Mouse (Mus musculus) midbrain, embryonic 12.5 days (tissue): ENCODE results near the gene Itgae. TPM values are rescaled to one million over a fixed set of nuclear protein-coding genes. Genes with fewer than 3 reads are reported as not detected.

Experiments
- ATAC-seq: fragments of 200-750 bp; cut with Nextera tagmentation; 2 replicates; pipeline ENCODE4 v1.8.0; 2017; ENCODE audit warnings: low read depth, moderate TSS enrichment, moderate library complexity; ENCODE audit not compliant: low FRiP score
- H3K27ac ChIP-seq: fragments of 300-500 bp; sonication (generic); replicated peaks from 2 replicates; pipeline ENCODE4 v1.5.1; 2016; ENCODE audit warnings: mild to moderate bottlenecking
- H3K27me3 ChIP-seq: fragments of 300-500 bp; sonication (generic); 2 replicates; pipeline ENCODE4 v1.6.1; 2016; ENCODE audit warnings: mild to moderate bottlenecking
- H3K36me3 ChIP-seq: fragments of 300-500 bp; sonication (generic); 2 replicates; pipeline ENCODE4 v1.6.1; 2016
- H3K4me1 ChIP-seq: fragments of 300-500 bp; sonication (generic); 2 replicates; pipeline ENCODE4 v1.6.1; 2016
- H3K4me2 ChIP-seq: fragments of 300-500 bp; sonication (generic); replicated peaks from 2 replicates; pipeline ENCODE4 v1.6.1; 2016; ENCODE audit warnings: mild to moderate bottlenecking, moderate library complexity
- H3K4me3 ChIP-seq: fragments of 300-500 bp; sonication (generic); 2 replicates; pipeline ENCODE4 v1.5.1; 2016; ENCODE audit warnings: mild to moderate bottlenecking
- H3K9ac ChIP-seq: fragments of 300-500 bp; sonication (generic); replicated peaks from 2 replicates; pipeline ENCODE4 v1.6.1; 2016; ENCODE audit warnings: mild to moderate bottlenecking, moderate library complexity
- H3K9me3 ChIP-seq: fragments of 300-500 bp; sonication (generic); 2 replicates; pipeline ENCODE4 v1.6.1; 2016; ENCODE audit warnings: mild to moderate bottlenecking
- WGBS: fragments of 180-500 bp; shearing (Covaris S2); methylation state at CpG from one replicate; pipeline ENCODE4 v1.1.7; 2016; 5-methylcytosine and 5-hydroxymethylcytosine counted together
- polyA plus RNA-seq: library from polyadenylated mRNA; unstranded; fragments of >200 nt; fragmentation: Nextera tagmentation; extraction: Ambion mirVana; gene quantifications from 2 replicates; pipeline ENCODE4 v1.2.1, GENCODE M21; 2016

The Itgae gene
- polyA plus RNA-seq, 1 experiment from 2014 or later: 0.42 TPM

DNA sequence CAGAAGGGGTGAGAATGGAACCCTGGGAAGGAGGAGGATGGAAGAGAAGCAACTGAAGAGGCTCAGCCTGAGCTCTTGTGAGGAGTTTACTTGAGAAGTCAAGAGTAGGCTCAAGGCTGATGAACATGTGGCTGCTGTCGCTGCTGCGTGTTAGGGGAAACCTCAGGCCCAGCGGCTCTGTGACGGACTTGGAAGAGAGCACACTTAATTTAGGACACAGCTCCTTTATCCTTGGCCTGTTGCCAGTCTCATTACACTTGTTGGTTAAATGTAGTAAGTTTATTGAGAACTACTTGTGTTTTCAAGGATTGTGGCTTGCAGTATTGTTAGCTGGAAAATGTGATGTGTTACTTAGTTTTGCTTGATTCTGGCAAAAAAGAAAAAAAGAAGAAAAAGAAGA is 13.7 kb upstream of the Itgae start:
- Histone ChIP-seq H3K9ac (no peak overlapping the region), H3K4me1 (no peaks in the 10 kb centered on the region), H3K9me3 (no peaks in the 10 kb centered on the region), H3K27ac (no peak overlapping the region), H3K4me3 (no peak overlapping the region), H3K4me2 (no peak overlapping the region), H3K27me3 (no peaks in the 10 kb centered on the region), H3K36me3 (peaks cover 89% of the 10 kb centered on the region)
- WGBS: 87% methylated on average over 4 of the region's 4 CpGs
- no peak for ATAC-seq

DNA sequence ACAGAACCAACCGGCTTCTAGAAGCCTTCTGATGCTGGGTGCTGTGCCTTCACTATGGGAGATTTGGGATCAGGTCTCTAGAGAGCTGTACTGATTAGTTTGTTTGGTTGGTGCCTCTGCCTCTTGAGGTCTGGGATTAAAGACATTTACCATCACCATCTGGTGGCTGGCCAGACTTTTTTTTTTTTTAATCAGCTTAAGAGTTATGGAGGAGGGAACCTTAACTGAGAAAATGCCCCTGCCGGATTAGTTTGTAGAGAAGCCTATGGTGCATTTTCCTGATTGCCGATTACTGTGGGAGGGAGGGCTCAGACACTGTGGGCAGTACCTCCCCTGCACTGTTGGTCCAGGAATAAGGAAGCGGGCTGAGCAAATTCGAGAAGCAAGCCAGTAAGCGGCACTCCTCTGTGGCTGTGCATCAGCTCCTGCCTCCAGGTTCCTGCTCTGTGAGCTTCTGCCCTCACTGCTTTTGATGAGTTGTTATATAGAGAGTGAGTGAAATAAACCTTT is 13.1 kb upstream of the Itgae start:
- H3K9ac ChIP-seq: no peak overlapping the region
- H3K9me3 ChIP-seq: no peaks in the 10 kb centered on the region
- no peaks in the 10 kb centered on the region for H3K27me3 ChIP-seq
- H3K4me1 ChIP-seq: no peaks in the 10 kb centered on the region
- ATAC-seq: no peak
- WGBS: 59% methylated on average over 6 of the region's 6 CpGs
- H3K36me3 ChIP-seq: peaks cover 94% of the 10 kb centered on the region
- no peak overlapping the region for H3K4me3 ChIP-seq
- no peak overlapping the region for H3K27ac ChIP-seq
- no peak overlapping the region for H3K4me2 ChIP-seq

GRCm38 (mm10) chr11:73078615-73079014 is 11.8 kb upstream of the Itgae start:
- no peaks in the 10 kb centered on the region for H3K4me1 ChIP-seq
- WGBS: 93% methylated on average over 8 of the region's 8 CpGs
- H3K4me2 ChIP-seq: no peak overlapping the region
- peaks cover 87% of the 10 kb centered on the region for H3K36me3 ChIP-seq
- no peak for ATAC-seq
- H3K9ac ChIP-seq: no peak overlapping the region
- H3K27ac ChIP-seq: no peak overlapping the region
- no peaks in the 10 kb centered on the region for H3K27me3 ChIP-seq
- H3K4me3 ChIP-seq: no peak overlapping the region
- no peaks in the 10 kb centered on the region for H3K9me3 ChIP-seq

GRCm38 (mm10) chr11:73080306-73080705 is 10.1 kb upstream of the Itgae start:
- peaks cover 84% of the 10 kb centered on the region for H3K36me3 ChIP-seq
- H3K9ac ChIP-seq: no peak overlapping the region
- no peaks in the 10 kb centered on the region for H3K4me1 ChIP-seq
- no peaks in the 10 kb centered on the region for H3K27me3 ChIP-seq
- WGBS: 97% methylated on average over 3 of the region's 3 CpGs
- H3K27ac ChIP-seq: no peak overlapping the region
- no peak for ATAC-seq
- no peak overlapping the region for H3K4me2 ChIP-seq
- no peaks in the 10 kb centered on the region for H3K9me3 ChIP-seq
- no peak overlapping the region for H3K4me3 ChIP-seq

- Histone ChIP-seq H3K27ac (no peak overlapping the region), H3K4me2 (no peak overlapping the region), H3K36me3 (peaks cover 52% of the 10 kb centered on the region), H3K9ac (no peak overlapping the region), H3K27me3 (no peaks in the 10 kb centered on the region), H3K4me1 (peaks cover 6% of the 10 kb centered on the region), H3K9me3 (no peaks in the 10 kb centered on the region), H3K4me3 (no peak overlapping the region)
- 75% methylated on average over 6 of the region's 6 CpGs for WGBS
- ATAC-seq: no peak
Measured at GRCm38 (mm10) chr11:73084303-73084702, 6.1 kb upstream of the Itgae start.

DNA sequence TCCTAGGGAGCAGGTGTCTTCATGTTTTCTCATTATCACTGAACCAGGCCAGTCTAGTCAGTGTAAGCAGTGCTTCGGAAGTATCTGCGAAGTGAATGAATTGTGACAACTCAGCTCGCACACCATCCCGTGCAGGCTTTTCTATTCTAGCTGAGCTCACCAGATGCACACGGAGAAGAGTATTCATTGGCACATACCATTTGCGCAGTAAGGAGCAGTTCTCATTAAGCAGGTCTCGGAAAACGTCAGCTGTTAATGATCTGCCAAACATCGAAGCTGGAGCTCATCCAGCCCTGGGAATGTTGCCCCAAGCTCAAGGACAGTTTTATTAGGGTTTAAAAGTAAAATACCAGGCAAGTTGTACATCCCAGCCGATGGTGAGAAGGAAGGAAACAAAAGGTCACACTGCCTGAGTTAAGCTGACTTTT is 5.6 kb upstream of the Itgae start:
- H3K4me3 ChIP-seq: no peak overlapping the region

GRCm38 (mm10) chr11:73085391-73085790 is 5.0 kb upstream of the Itgae start:
- ATAC-seq: no peak
- Histone ChIP-seq H3K9ac (no peak overlapping the region), H3K4me1 (peaks cover 6% of the 10 kb centered on the region), H3K4me3 (no peak overlapping the region), H3K27me3 (no peaks in the 10 kb centered on the region), H3K9me3 (no peaks in the 10 kb centered on the region), H3K4me2 (no peak overlapping the region), H3K27ac (peak overlapping the region; percentile 15; the same call in 1 of the 2 replicates), H3K36me3 (peaks cover 43% of the 10 kb centered on the region)
- WGBS: 82% methylated on average over 7 of the region's 7 CpGs

More for the DNA sequence above, 5.6 kb upstream of the Itgae start:
- 0 out of 2 replicates have a peak overlapping the region, but pooled peaks have one; percentile 15 for H3K27ac ChIP-seq
- no peak overlapping the region for H3K9ac ChIP-seq
- H3K4me1 ChIP-seq: peaks cover 6% of the 10 kb centered on the region
- H3K36me3 ChIP-seq: peaks cover 47% of the 10 kb centered on the region
- H3K4me2 ChIP-seq: no peak overlapping the region
- 90% methylated on average over 10 of the region's 10 CpGs for WGBS
- H3K9me3 ChIP-seq: no peaks in the 10 kb centered on the region
- no peak for ATAC-seq
- H3K27me3 ChIP-seq: no peaks in the 10 kb centered on the region

DNA sequence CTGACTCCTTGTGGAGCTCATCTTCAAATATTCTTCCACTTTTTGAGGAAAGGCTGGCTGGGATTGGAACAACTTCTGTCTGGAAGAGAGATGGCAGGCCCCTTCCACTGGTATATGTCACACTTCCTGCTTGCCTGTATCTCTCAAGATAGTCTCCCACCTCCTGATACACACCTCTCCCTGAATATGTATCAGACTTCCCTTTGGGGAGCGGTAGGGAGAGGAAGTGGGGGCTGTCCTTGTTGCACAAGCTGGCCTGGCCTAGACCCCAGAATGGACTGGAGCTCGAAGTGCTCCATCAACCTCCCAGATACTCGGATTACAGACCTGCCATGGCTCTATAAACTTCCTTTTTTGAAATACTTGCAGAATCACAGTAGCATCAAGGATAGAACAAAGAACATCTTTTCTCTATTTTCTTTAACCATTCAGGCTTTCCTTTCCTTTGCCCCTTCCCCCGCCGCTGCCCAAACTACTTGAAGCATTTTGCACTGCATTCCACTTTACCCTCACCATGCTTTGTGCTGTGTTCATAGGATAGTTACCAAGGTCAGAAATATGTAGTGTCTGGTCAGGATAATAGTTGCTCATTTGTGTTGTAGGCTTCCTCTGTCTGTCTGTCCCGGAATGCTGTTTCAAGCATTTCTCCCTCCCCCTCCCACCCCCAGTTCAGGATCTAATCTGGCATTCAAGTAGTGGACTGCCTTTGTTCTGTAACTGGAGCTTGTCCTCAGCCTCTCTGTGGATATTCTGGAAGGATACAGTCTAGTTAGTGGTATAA is 2.5 kb upstream of the Itgae start:
- Histone ChIP-seq H3K36me3 (peaks cover 19% of the 10 kb centered on the region), H3K4me1 (peaks cover 6% of the 10 kb centered on the region), H3K4me3 (no peak overlapping the region), H3K27me3 (no peaks in the 10 kb centered on the region), H3K9me3 (no peaks in the 10 kb centered on the region), H3K4me2 (no peak overlapping the region), H3K9ac (no peak overlapping the region), H3K27ac (no peak overlapping the region; the same call in 1 of the 2 replicates)
- no peak for ATAC-seq
- 75% methylated on average over 6 of the region's 6 CpGs for WGBS

DNA sequence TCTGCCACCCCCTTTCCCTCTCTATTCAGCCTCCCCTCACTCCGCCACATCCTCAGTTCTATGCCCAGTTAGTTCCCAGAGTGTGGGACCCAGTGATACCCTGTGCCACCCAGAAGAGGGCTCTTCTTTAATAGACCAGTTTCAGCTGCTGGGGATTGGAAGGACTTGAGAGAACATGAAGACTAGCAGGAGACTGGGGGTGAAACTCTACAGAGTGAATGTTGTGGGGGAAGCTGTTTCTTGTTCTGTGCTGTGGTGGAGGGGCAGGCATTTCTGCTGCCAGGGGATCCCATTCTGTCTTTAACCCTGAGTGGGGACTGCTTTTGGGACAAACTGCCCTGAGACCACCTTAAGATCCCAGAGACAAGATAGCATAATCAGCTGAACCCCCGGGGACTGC is 443 bp downstream of the Itgae start:
- 81% methylated on average over 2 of the region's 2 CpGs for WGBS
- peaks cover 6% of the 10 kb centered on the region for H3K4me1 ChIP-seq
- H3K27me3 ChIP-seq: no peaks in the 10 kb centered on the region
- no peak overlapping the region for H3K4me2 ChIP-seq
- H3K36me3 ChIP-seq: 0 out of 2 replicates have a peak, but pooled peaks cover 4% of the 10 kb centered on the region
- H3K9ac ChIP-seq: no peak overlapping the region
- ATAC-seq: no peak
- no peak overlapping the region for H3K4me3 ChIP-seq
- H3K9me3 ChIP-seq: no peaks in the 10 kb centered on the region
- H3K27ac ChIP-seq: no peak overlapping the region

- no peak overlapping the region for H3K4me2 ChIP-seq
- H3K36me3 ChIP-seq: no peaks in the 10 kb centered on the region
- H3K9ac ChIP-seq: no peak overlapping the region
- H3K9me3 ChIP-seq: no peaks in the 10 kb centered on the region
- no peaks in the 10 kb centered on the region for H3K27me3 ChIP-seq
- H3K27ac ChIP-seq: no peak overlapping the region
- WGBS: 78% methylated on average over 4 of the region's 4 CpGs
- ATAC-seq: no peak
- peaks cover 6% of the 10 kb centered on the region for H3K4me1 ChIP-seq
- H3K4me3 ChIP-seq: no peak overlapping the region
Measured at GRCm38 (mm10) chr11:73092057-73092456, 1.7 kb downstream of the Itgae start.

- H3K9ac ChIP-seq: no peak overlapping the region
- H3K4me2 ChIP-seq: no peak overlapping the region
- peaks cover 6% of the 10 kb centered on the region for H3K4me1 ChIP-seq
- no peak overlapping the region for H3K27ac ChIP-seq
- no peaks in the 10 kb centered on the region for H3K36me3 ChIP-seq
- no peaks in the 10 kb centered on the region for H3K9me3 ChIP-seq
- 80% methylated on average over 7 of the region's 7 CpGs for WGBS
- ATAC-seq: no peak
- no peaks in the 10 kb centered on the region for H3K27me3 ChIP-seq
- H3K4me3 ChIP-seq: no peak overlapping the region
Measured at GRCm38 (mm10) chr11:73092877-73093276, 2.5 kb downstream of the Itgae start.

DNA sequence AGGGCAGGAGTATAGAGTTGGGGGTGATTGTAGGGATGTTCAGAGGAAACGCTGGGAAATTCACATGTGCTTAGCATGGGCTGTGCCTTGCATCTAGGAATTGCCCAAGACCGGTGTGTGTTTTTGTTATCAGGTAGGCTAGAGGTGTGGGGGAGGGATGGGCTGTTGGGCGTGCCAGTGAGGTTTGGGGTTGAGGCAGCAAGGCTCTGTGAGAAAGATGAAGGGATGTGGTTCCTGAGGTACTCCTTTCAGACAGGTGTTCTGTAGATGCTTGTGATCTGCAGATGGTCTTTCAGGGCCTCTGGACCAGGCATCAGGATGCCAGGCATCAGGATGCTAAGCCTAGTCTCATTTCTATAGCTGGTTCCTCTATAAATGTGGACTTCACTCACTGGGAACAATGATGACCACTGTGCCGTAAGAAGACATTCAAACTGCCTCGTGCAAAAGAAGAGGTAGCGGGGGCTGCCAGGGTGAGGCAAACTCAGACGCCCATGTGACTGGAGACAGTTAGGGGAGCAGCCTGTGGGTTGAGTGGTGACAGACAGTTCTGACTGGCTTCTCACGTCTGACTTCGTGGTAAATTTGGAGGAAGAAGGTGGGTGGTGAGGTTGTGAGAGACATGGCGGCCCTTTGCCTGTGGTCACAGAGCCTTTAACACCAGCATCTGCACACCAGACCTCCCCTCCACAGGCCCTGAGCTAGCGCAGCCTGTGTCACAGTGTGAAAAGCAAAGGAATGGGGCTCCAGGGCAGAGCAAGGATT is 4.0 kb downstream of the Itgae start:
- H3K4me3 ChIP-seq: no peak overlapping the region
- WGBS: 84% methylated on average over 11 of the region's 11 CpGs
- no peak for ATAC-seq
- H3K9ac ChIP-seq: no peak overlapping the region
- no peaks in the 10 kb centered on the region for H3K36me3 ChIP-seq
- no peaks in the 10 kb centered on the region for H3K4me1 ChIP-seq
- H3K9me3 ChIP-seq: no peaks in the 10 kb centered on the region
- H3K4me2 ChIP-seq: no peak overlapping the region
- H3K27me3 ChIP-seq: no peaks in the 10 kb centered on the region
- H3K27ac ChIP-seq: no peak overlapping the region
